Mouse (Mus musculus) erythroblast, embryonic 14.5 days (primary cell): ENCODE measurements around the gene Ppm1f.

Experiments used
- GATA1 ChIP-seq: IDR thresholded peaks from 2 replicates; pipeline ENCODE4 v1.6.1; 2012; ENCODE audit warnings: low read length, inconsistent platforms, mixed read lengths
- TAL1 ChIP-seq: IDR thresholded peaks from 3 replicates; pipeline ENCODE4 v1.6.1; 2012; ENCODE audit warnings: low read length, inconsistent platforms, mixed read lengths

- TF ChIP-seq TAL1, result no peak
- TF ChIP-seq GATA1, result no peak
Measured at GRCm38 (mm10) chr16:16870617-16871331, 25.5 kb upstream of the Ppm1f start, which contains the start of the genes Top3b and Vpreb1.
